Mouse (Mus musculus): ENCODE results near the gene Gosr2.

Gene Gosr2

DNA sequence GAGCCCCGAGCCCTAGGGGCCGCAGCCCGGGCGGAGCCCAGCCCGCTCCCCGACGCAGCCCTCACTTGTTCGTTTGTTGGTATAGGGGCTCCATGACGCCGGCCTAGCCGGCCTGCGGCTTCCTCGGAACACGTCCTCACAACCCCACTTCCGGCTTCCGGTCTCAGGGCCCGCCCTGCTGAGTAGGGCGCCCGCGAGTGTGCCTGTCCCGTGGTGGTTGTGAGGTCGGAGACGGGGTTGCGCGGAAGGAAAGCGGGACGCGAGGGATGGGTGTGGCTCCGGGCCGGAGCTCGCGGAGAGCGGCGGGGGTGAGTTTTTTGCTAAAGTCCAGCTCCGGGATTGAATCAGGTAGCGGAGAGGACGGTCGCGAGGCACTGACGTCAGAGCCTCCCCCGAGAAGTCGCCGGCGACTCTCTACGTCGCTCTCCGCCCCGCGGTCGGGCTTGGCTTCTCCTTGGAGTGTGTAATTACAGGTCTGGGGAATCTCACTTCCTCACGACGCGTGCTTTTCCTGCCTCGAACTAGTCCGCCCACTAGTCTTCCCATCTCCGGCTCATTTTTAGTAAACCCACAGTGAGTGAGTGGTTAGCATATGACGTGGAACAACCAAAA lies at the start of gene Gosr2:
Gene Gosr2, minus strand, starts transcription at position 334 of the 612 bp plus-strand sequence.
- peak; percentile 89 for DNase-seq

DNA sequence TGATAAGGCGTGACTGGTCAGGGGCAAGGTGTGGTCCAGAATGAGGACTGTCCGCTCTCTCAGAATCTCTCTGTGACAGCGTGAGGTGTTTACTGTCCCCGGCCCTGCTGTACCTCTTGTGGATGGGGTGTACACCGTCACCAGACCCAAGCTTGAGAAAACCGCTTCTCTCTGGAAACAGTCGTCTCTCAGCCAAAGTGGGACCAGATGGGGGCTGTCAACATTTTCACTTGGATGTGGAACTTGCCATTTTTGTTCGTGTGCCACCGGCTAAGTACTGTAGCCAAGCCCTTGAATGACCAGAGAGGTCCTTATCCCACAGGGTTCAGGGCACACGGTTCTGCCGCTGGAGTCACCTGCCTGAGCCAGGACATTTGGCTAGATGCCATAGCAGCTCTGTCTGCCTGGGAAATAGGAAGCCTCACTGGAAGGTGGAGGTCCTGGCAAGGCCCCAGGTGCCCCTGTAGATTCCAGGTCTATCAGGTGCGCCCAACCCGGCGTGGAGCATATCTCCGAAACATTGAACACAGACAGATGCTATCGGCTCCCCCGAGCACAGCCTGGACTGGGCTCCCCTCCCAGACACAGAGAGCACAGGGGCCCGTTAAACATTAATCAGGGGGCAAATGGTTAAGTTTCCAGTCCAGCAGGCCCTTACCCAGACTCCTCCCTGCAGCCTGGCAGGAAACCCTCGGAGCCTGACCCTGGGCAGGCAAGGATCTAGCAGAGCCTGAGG lies 37.5 kb upstream of the Gosr2 start:
- DNase-seq, result peak; percentile 44

DNA sequence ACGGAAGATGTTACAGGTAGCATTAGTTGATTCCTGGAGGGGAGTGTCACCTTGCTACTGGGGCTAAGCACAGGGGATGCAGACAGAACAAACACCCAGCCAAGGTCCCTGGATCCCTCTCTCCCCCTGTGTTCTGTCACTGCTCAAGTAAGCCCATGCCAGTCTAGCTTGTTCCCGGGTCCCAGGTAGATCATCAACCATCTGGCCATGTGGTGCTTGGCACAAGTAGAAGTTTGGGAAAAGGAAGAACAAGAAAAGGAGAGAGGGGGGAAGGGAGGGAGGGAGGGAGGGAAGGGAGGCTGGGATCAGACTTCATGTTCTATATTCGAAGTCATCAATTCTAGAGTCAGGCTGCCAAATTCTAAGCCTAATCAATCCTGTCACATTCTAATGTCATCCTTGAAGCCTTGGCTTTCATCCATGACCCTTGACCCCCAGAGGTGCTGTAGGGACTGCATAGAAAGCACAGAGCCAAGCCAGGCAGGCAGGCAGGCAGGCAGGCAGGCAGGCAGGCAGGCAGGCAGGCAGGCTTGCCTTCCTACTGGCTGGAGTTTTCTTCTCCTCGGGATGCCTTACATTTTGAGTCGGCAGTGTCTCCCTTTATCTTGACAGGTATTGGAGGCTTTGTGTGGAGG lies 36.8 kb upstream of the Gosr2 start:
- no peak for DNase-seq

DNA sequence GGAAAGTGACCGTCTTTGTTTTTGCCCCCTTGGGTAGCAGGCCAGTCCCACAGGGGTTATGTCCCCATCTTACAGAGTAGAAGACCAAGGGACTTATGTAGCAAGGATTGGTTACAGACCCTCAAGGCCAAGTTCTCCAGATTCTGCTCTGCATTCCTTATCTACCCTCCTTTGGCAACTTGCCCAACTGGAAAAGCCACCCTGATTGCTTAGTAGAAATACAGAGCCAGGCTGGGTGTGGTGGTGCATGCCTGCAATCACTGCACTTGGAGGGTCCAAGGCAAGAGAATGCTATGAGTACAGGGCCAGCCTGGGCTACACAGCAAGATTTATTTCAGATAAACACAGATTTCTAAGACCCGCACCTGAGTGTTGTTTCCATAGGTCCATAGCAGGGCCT lies 36.3 kb upstream of the Gosr2 start:
- no peak for DNase-seq

DNA sequence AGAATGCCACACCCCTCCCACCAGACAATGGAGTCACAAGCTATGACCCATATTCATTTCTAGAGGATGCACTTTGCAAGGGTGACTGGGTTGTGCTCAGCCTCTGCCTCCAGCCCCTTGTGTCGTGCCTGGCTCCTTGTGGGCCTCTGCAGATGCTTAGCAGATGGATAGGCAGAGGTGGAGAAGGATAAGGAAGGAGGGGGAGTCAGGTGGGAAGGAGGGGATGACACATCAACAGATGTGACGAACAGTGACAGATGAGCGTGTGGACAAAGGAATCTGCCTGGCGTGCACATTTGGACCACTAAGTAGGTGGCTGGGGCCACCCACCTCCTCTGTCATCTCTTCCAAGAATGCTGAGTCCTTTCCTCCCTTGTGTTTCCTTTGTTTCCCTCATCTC lies 35.4 kb upstream of the Gosr2 start:
- no peak for DNase-seq

DNA sequence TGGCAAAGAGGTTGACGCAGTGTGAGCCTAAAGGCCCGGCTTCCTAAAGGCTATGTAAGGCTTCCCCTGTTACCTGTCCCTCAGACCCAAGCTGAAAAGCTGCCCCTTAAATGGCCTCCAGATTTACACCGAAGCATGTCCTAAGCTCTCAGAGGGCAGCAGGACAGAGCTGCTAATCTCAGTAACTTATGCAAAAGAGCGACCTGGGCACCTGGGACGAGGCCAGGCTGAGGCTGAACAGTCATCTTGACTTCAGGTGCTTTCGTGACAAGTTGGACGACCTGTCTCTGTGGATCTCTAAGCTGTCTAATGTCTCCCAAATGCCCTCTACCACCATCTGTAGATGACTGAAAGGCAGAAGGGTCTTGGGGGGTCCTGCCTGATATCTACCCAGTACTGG lies 34.6 kb upstream of the Gosr2 start:
- no peak for DNase-seq

DNA sequence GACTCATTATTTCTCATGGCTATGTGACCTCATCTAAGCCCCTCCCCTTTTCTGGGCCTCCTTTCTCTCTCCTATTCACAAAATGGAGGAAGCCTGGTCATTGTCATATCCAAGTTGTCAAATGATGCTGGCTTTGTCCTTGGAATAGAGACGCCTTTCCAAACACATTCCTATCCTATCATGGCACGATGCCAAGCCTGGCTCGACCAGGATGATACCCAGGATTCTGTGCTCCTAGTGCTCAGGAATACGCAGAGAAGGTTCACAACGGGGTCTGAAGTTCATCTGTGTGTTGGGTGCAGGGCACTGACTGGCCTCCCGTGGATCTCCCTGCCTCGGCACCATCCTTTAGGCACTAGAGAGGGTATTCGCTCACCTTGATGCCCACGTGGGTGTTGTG lies 33.9 kb upstream of the Gosr2 start:
- DNase-seq, result no peak

DNA sequence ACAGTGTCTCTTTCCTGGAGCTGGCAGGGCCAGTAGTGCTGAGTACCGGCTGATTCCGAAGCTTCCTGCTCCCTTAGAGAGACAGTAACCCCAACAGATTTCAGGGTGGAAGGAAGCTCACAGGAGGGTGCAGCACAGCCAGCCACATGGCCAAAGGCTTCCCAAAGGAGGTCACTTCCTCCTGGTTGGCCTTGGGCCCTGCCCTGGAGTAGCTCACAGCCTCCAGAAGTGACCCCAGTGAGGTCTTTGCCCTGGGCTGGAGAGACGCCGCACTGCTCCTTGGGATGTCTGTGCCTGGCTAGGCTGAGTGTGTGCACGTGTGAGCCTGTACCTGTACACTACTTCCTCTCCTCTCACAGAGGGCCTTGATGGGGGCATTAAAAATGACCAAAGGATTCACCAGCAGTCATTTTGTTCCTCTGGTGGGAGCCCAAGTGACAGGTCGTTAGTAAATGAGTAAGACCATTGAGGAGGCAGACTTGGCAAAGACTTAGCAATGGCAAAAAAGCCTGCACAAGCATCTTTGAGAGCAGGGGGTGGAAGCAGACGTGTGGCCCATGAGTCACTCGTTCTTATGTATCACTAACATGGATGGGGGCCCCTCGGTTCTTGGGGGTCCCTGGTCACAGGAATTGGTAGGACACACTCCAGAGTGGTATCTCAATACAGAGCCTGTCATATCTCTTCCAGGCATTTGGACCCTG lies 31.7 kb upstream of the Gosr2 start:
- DNase-seq, result no peak

DNA sequence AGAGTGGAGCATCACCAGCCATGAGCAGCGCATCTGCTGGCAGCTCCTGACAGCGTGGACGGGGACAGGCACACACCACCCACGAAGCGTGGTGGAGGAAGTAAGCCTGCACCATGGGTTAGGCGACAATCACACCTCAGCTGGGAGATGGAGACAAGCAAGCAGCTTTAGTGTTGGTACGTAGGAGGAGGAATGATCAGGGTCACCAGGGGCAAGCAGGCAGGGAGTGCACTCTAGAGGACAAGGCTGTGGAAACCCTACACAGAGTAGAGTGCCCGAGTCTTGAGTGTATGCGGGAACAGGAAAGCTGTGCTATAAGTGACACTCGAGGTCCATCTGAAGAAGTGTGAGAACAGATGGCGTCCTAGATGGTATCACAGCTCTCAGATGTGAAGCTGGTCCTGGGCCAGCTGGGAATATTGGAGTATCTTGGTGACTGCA lies 26.7 kb upstream of the Gosr2 start:
- no peak for DNase-seq

DNA sequence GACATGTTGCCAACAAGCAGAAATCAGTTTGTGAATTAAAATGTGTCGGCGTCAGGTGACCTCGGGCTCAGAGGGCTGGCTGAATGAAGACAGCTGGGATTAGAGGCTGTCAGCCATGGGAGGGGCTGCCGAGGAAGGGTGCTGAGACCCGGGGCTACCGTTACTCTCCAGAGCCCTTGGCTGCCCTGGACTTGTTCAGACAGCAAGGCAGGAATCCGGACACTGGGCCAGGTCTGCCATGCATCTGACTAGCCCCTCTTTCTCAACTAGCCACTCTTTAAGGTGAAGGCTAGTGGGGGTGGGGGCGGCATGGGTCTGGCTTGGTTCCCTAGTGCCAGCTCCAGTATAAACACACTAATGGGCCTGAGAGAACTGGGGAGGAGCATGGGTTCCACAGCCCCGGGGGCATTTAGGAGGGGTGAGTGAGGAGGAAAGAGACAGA lies 24.4 kb upstream of the Gosr2 start:
- no peak for DNase-seq

DNA sequence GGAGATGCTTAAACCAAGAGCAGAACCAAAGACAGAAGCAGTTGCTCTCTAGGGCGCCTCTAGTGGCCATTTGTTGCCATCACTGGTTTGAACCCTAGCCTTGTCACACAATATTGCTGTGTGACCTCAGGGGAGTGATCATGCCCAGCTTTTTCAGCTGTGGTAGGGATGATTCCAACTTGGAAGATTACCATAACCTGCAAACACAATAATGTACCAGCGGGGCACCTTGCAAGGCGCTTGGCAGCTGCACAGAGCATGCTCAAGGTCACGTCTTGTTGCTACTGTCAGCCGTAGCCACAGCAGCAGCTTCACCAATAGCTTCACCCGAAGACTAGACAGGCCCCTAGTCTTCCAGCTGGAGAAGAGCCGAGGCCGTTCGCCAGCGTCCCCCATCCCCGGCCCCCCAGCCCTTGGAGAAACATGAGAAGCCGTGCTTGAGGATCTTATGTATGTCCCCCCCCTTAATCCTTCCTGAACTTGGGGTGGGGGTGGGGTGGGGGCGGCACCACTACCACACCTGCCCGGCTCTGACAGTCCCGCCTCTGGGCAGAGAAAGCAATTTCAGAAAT lies 23.9 kb upstream of the Gosr2 start:
- DNase-seq, result no peak

DNA sequence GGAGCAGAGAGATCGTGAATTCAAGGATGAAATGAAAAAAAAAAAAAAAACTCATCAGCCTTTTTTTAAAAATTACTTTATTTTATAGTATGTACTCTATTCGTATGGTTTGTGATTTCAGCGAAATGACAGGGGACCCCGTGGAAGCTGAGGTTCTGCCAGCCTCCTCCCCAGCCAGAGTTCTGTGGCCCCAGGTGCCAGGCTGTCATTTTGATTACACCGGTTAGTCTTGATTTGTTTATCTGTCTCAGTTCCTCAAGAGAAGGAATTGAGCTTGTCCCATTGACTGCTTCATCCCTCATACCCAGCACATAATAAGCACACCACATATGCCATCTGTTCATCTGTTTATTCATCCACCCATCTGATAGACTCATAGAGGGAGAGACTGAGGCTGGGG lies 21.7 kb upstream of the Gosr2 start:
- no peak for DNase-seq

DNA sequence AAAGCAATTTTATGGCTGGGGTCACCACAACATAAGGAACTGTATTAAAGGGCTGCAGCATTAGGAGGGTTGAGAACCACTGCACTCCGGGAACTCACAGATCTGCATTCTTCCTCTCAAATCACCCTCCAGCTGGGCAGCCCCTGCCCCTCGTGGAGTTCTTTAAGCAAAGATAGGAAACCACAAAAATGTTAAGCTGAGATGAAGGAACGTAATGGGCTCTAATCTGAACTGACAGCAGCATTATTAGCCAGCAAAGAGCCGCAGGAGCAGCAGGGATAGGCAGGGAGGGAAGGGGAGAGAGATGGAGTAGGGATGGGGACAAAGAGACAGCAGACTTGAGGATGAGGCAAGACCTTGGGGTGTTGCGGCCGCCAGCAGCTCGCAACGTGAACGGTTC lies 19.3 kb upstream of the Gosr2 start:
- DNase-seq, result no peak

DNA sequence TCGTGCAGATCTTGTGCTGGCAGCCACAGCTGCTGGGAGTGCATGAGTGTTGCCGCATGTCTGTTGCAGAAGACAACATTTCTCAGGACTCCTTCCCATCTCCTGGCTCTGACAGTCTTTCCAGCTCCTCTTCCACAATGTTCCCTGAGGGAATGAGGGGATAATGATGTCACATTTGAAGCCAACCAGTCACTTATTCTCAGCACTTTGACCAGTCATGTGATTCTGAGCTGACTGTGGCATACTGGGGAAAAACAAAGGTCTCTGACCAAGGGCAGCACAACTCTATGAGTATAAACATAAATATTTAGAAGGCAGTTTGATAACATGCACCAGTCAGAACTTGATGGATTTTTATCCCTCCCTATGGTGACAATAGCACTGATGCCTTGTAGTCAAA lies 16.4 kb upstream of the Gosr2 start:
- no peak for DNase-seq

DNA sequence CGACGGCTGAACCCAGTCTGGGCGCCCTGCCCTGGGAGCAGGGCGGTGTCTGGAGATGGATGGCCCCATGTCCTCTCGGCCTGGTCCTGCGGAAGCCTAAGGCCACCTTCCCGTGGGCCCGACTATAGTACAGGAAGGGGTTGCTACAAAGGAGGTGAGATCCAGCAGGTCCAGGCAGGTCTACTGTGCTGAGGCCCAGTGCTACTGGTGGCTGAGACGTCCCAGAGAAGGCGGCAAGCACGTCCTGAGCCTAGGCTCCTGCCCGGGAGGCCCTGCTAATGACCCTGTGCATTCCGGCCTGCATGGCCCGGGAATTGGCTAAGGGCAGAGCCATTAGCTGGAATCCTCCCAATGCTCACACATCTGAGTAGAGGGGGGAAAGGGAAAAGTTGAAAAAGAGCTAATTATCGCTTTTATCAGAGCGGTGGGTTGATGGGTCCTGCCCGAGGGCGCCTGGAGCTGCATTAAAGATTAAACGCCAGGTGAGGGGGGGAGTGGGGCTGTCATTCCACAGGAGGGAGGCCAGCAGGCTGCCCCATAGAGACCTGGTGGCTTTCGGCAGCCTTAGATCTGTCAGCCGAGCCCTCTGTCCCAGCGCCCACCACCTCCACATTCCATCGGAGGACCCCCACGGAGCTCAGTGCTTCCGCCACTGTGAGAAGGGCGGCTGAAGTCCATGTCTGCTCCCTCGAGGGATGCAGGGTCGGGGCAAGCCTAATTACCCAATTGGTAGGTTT lies 14.3 kb upstream of the Gosr2 start:
- no peak for DNase-seq

DNA sequence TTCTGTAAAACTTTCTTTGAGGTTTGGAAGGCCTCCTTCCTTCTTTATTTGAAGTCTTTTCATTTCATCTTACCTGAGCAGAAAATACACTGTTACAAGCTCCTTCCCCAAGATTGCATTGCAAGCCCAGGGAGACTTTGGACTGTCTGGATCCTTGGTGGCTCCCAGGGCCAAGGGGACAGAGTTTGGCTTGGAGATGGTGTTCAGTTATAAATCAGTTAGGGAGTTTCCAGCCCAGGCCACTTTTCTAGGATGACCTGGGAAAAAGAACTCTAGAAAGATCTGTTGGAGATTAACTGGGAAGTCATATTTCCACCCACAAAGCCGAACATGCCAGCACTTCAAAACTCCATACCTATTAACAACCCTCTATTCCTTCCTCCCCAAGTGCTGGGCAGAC lies 12.3 kb upstream of the Gosr2 start:
- no peak for DNase-seq

DNA sequence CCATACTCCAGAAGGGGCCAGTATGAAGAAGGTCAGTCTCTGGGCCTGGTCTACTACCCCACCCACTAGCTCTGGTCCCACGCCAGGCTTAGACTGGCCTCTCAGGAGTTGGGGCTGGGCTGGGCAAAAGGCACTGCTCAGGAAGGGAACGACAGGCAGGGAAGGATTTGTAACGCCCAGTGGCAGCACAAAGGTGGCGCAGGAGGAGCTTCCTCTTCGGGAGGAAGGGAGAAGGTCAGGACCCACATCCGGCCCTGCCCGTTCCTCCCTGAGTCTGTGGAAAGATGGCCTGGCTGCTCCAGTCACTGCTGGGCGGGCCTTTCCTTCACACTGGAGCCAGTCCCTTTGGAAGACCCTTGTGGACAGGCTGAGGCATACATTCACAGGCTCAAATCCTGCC lies 9.3 kb upstream of the Gosr2 start:
- peak; percentile 21 for DNase-seq

DNA sequence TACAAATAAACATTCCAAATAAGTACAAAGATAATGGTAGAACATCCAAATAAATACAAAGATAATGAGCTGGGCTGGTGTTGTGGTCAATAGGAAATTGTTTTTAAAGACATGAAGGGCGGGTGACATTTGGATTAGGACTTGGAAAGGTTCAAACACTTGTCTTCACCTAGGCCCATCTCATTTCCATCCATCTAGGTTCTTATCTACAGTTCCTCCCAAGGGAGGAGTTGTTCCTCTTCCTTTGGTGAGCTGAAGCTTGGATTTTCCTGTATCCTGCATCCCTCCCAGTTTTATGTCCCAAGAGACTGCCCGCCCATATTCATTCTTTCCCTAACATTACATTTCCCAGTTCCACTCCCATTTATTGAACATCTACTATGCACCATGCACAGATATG lies 528 bp upstream of the Gosr2 start:
- DNase-seq, result no peak

DNA sequence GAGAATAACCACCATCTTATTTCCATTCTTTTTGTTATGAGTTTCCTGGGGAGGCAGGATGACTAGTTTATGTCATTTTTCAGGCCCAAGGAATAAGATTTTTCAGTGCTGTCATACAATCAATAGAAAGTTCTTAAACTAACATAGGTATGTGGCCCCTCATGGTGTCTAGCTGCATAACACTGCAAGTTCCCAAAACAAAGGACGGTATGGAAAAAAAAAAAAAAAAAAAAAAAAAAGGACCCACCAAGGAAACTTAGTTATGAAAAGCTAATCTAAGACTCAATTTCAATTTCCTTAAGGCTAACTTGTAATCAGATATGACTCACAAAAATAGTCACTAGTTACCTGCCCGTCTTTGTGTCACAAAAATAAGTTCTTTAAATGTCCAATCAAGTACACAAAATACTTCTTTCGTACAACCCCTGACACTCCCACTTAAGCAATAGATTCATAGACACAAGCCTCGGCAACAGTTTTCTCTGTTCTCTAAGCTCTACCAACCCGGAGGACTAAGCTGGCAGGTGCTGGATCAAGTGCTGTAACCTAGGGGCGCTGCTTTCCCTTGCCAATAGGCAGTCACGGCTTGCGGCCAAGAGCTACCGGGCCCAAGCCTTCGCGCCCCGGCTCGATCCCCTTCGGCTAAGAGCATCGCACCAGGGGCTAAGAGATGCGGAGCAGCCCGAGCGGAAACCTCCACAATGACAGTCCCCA lies 690 bp downstream of the Gosr2 start:
- no peak for DNase-seq

DNA sequence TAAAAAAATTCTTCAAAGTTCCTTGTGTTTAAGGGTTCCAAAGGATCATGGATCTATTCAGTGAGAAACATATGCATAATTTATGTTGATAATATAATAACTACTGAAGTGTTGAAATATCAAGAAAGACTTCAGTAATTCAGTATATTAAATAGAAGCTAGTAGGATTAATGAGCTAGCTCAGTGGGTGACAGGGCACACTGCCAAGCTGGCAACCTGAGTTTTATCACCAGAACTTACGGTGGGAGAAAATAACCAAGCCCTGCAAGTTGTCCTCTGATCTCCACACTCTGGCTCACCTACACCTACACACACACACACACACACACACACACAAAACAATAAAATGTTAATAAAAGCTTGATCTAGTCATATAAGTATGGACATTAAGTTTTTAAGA lies 4.5 kb downstream of the Gosr2 start:
- DNase-seq, result no peak

DNA sequence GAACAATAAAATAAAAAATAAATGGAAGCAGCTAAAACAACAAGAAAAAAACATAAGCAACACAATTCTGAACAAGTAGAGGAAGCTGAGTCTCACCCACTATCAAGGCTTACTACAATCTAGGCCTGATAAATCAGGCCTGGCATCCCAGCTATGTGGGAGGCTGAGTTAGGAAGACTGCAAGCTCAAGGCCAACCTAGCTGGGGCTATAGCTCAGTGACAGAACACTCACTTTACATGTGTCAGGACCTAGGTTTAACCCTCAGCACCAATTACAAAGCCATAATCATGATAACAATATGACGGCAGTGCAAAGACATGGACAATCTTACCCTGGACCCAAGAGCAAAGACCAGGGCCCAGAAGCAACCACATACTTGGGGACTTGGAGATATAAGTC lies 6.7 kb downstream of the Gosr2 start:
- DNase-seq, result no peak

DNA sequence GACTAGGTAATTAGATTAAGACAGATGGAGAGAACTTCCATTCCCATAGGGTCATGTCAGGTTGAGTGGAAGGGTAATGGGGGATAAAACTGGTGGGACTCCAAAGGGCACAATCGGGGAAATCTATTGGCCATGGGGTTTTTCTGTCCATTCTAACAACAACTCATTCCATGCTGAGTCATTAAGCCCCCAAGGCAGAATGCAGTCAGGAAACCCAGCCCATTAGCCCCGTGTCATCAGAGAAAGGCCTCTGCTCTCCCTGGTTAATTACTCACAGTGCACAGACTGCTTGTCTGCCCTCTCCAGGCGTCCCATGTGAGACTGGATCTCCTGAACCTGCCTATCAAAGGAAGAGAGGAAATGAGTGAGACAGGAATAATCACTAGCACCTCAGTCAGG lies 8.7 kb downstream of the Gosr2 start:
- DNase-seq, result no peak
